ENCODE assay signal across 9 mouse cellular contexts in genomic region chr6:72769343-72769742, GRCm38 (mm10). TPM values are rescaled to one million over a fixed set of nuclear protein-coding genes. Genes with fewer than 3 reads are reported as not detected.
DNase-seq lines count a peak whose midpoint lies in the region; ATAC-seq lines count a peak whose summit lies in the region.
"Had no signal": no experiment of that assay in that cellular context is flagged by ENCODE, and none has a peak within 500 bp of the region (broad histone marks: within the 10 kb centered on the region; RNA-seq: fewer than 3 reads in every experiment).

No protein-coding gene starts in this region.

- H3K4me2 ChIP-seq in kidney, embryonic 14.5 days (replicated peaks; ENCODE audit: low read depth, low read length) = no peak overlapping the region
- H3K4me2 ChIP-seq in embryonic facial prominence, embryonic 13.5 days = peak overlapping the region; percentile 37
- peak overlapping the region; percentile 13; the same call in 1 of the 2 replicates for H3K4me2 ChIP-seq in limb, embryonic 12.5 days
- H3K4me2 ChIP-seq: liver, embryonic 13.5 days had no signal

- WGBS in kidney, embryonic 14.5 days = 79% methylated on average over 13 of the region's 13 CpGs
- WGBS in embryonic facial prominence, embryonic 13.5 days = 25% methylated on average over 13 of the region's 13 CpGs
- 47% methylated on average over 13 of the region's 13 CpGs for WGBS in limb, embryonic 12.5 days

- intact Hi-C loops in left cerebral cortex, postnatal 4 days (cut with DNase I) = no loop called here

- peak overlapping the region; percentile 24; the same call in 1 of the 2 replicates for H3K27ac ChIP-seq in kidney, embryonic 14.5 days (ENCODE audit: low read depth, low read length)
- peak overlapping the region; percentile 7; the same call in 1 of the 2 replicates for H3K27ac ChIP-seq in brown adipose tissue, adult 24 weeks (replicated peaks; ENCODE audit: low read depth, low read length)
- H3K27ac ChIP-seq in embryonic facial prominence, embryonic 13.5 days = peak overlapping the region; percentile 92
- H3K27ac ChIP-seq in limb, embryonic 12.5 days = peak overlapping the region; percentile 94
- H3K27ac ChIP-seq: liver, embryonic 13.5 days had no signal

- no peaks in the 10 kb centered on the region for H3K27me3 ChIP-seq in kidney, embryonic 14.5 days (ENCODE audit: control insufficient read depth, insufficient read depth, low read length)
- H3K27me3 ChIP-seq in embryonic facial prominence, embryonic 13.5 days = no peaks in the 10 kb centered on the region
- no peaks in the 10 kb centered on the region for H3K27me3 ChIP-seq in limb, embryonic 12.5 days
- H3K27me3 ChIP-seq: liver, embryonic 13.5 days had no signal

- no peak overlapping the region for H3K4me3 ChIP-seq in kidney, embryonic 14.5 days (ENCODE audit: low read length)
- no peak overlapping the region for H3K4me3 ChIP-seq in brown adipose tissue, adult 24 weeks (ENCODE audit: insufficient read depth, low read depth, low read length)
- H3K4me3 ChIP-seq in embryonic facial prominence, embryonic 13.5 days = no peak overlapping the region
- H3K4me3 ChIP-seq in limb, embryonic 12.5 days (replicated peaks) = no peak overlapping the region
- H3K4me3 ChIP-seq: liver, embryonic 13.5 days had no signal

- H3K36me3 ChIP-seq in kidney, embryonic 14.5 days (ENCODE audit: control insufficient read depth, insufficient read depth, low read length) = peaks cover 16% of the 10 kb centered on the region; the same call in 1 of the 2 replicates
- H3K36me3 ChIP-seq in embryonic facial prominence, embryonic 13.5 days = peaks cover 35% of the 10 kb centered on the region
- H3K36me3 ChIP-seq in limb, embryonic 12.5 days = peaks cover 32% of the 10 kb centered on the region

- no peak for ATAC-seq in kidney, embryonic 14.5 days (ENCODE audit: low FRiP score, low TSS enrichment)
- ATAC-seq in embryonic facial prominence, embryonic 13.5 days (ENCODE audit: insufficient number of reproducible peaks, insufficient read depth, low FRiP score, low TSS enrichment, low read depth) = no peak
- ATAC-seq in limb, embryonic 12.5 days (ENCODE audit: insufficient number of reproducible peaks, insufficient read depth, low FRiP score, low TSS enrichment, low read depth) = no peak
- ATAC-seq in megakaryocyte-erythroid progenitor cell, adult 5-6 weeks (replicated peaks; ENCODE audit: low FRiP score, low TSS enrichment, poor library complexity, severe bottlenecking) = no peak

- no peak overlapping the region for H3K9ac ChIP-seq in kidney, embryonic 14.5 days (ENCODE audit: low read depth, low read length)
- no peak overlapping the region for H3K9ac ChIP-seq in embryonic facial prominence, embryonic 13.5 days
- H3K9ac ChIP-seq in limb, embryonic 12.5 days (replicated peaks) = no peak overlapping the region
- H3K9ac ChIP-seq: liver, embryonic 13.5 days had no signal

- H3K4me1 ChIP-seq in kidney, embryonic 14.5 days (ENCODE audit: control insufficient read depth, insufficient read depth, low read length) = peaks cover 22% of the 10 kb centered on the region
- H3K4me1 ChIP-seq in brown adipose tissue, adult 24 weeks (ENCODE audit: control insufficient read depth, insufficient read depth, insufficient read length, low read length) = peaks cover 16% of the 10 kb centered on the region
- H3K4me1 ChIP-seq in embryonic facial prominence, embryonic 13.5 days = peaks cover 74% of the 10 kb centered on the region
- H3K4me1 ChIP-seq in limb, embryonic 12.5 days (replicated peaks) = peaks cover 69% of the 10 kb centered on the region

- no peak for DNase-seq in kidney, adult 18-20 months
- DNase-seq in left cerebral cortex, postnatal 4 days = no peak
- DNase-seq: liver, embryonic 13.5 days had no signal

- no peaks in the 10 kb centered on the region for H3K9me3 ChIP-seq in kidney, embryonic 14.5 days (ENCODE audit: control insufficient read depth, low read length)
- H3K9me3 ChIP-seq in embryonic facial prominence, embryonic 13.5 days = no peaks in the 10 kb centered on the region
- no peaks in the 10 kb centered on the region for H3K9me3 ChIP-seq in limb, embryonic 12.5 days
- H3K9me3 ChIP-seq: liver, embryonic 13.5 days had no signal

RNA-seq across cellular contexts. Expression of gene Tcf7l1, which starts 19.7 kb away (rescaled TPM):
- 38.7 and 48.8 TPM in 2 replicates for polyA plus RNA-seq in kidney, embryonic 14.5 days (2014; fragmentation: Nextera tagmentation; extraction: Ambion mirVana)
- polyA plus RNA-seq in brown adipose tissue, adult 24 weeks (2012; ENCODE audit: insufficient read depth, insufficient read length, missing spikeins) = 7.9 and 8.7 TPM in 2 replicates
- polyA plus RNA-seq in embryonic facial prominence, embryonic 13.5 days (2015; fragmentation: Nextera tagmentation; extraction: Ambion mirVana) = 59.2 and 63.7 TPM in 2 replicates
- polyA plus RNA-seq in limb, embryonic 12.5 days (2016; fragmentation: Nextera tagmentation; extraction: Ambion mirVana) = 49.3 and 58.3 TPM in 2 replicates
- total RNA-seq in megakaryocyte-erythroid progenitor cell, adult 5-6 weeks (2014; fragmentation: Nextera tagmentation) = 0.90 TPM in 1 of 2 replicates, not detected in the other
- not detected in 2 replicates for total RNA-seq in megakaryocyte-erythroid progenitor cell, adult 5-6 weeks (2017)
- total RNA-seq in left cerebral cortex, postnatal 4 days (2021) = 1 to 10 TPM; 4.1 to 5.3 TPM
- total RNA-seq: monocyte, adult 5-6 weeks had no signal

Comparison
In these comparisons a context has a peak if more than half of its experiments do, and no peak if none do; other contexts are left out.
1. H3K27ac ChIP-seq: peak in every context shown above with its lines; median percentile 94 in limb, embryonic 12.5 days; 92 in embryonic facial prominence, embryonic 13.5 days; 24 in kidney, embryonic 14.5 days; 7 in brown adipose tissue, adult 24 weeks.